Mouse (Mus musculus) activated CD4-positive, CD25-positive, alpha-beta regulatory T cell, adult 4 months (primary cell): ENCODE data around the gene Mical2. TPM values are rescaled to one million over a fixed set of nuclear protein-coding genes. Genes with fewer than 3 reads are reported as not detected.

Source experiments
- ATAC-seq: one replicate; pipeline ENCODE4 v1.8.0; 2017
- polyA plus RNA-seq, 2 experiments: library from polyadenylated mRNA; unstranded; fragments of 100-300 nt; shearing (Covaris generic); gene quantifications; one replicate each; pipeline ENCODE4 v1.2.1; 2017

Mical2 gene
- polyA plus RNA-seq, 2 experiments from 2014 or later: 1.2 to 3.0 TPM

GRCm38 (mm10) chr7:112416058-112416526, 190.4 kb downstream of the Mical2 start:
- ATAC-seq: peak; percentile 52

- ATAC-seq: no peak
Observed at GRCm38 (mm10) chr7:112416730-112417513, 191.3 kb downstream of the Mical2 start.

- ATAC-seq: no peak
Observed at GRCm38 (mm10) chr7:112417598-112417997, 191.9 kb downstream of the Mical2 start.

GRCm38 (mm10) chr7:112423438-112423837, 197.8 kb downstream of the Mical2 start:
- no peak for ATAC-seq

DNA sequence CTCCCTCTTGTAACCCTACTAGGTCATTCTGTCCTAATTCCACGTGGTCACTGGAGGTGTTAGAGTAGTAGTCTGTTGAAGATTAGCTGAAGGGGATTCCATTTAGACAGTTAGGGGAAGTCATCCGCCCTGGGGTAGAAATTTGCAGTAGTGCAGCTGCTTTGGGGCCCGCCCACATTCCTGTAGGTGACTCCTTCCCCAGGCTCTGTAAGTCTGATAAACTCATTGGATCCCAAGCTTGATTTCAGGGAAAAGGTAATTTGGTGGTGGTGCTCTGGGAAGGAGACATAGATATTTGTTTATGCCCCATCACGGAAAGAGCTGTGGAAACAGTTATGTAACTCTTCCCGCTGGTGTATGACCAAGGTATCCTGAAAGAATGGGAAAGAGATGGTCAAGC, 201.2 kb downstream of the Mical2 start:
- ATAC-seq: no peak

GRCm38 (mm10) chr7:112427357-112428157, 201.9 kb downstream of the Mical2 start, which contains the start of gene Parva:
Gene Parva (plus strand): TSS chr7:112427505.
- ATAC-seq: no peak

- ATAC-seq: no peak
Observed at GRCm38 (mm10) chr7:112428158-112428535, 202.5 kb downstream of the Mical2 start.

DNA sequence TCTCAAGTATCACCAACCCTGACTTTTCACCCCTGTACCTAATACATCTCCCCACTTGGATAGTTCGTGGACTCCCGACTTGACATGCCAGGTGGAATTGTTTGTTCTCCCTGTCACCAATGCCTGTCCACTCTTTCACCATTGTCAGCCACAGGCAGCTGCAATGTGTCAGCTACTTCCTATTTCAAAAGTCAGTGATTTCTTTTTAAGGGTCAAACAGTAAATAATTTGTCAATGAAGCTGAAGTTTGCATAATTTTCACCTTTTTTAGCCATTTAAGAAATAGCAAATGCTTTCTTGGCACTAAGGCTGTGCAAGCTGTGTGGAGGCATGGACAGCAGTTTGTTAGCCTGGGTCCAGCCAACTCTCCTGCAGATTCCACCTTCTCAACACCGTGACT, 214.2 kb downstream of the Mical2 start:
- no peak for ATAC-seq

- no peak for ATAC-seq
Observed at GRCm38 (mm10) chr7:112444152-112444984, 218.7 kb downstream of the Mical2 start.

GRCm38 (mm10) chr7:112444985-112445367, 219.3 kb downstream of the Mical2 start:
- no peak for ATAC-seq

DNA sequence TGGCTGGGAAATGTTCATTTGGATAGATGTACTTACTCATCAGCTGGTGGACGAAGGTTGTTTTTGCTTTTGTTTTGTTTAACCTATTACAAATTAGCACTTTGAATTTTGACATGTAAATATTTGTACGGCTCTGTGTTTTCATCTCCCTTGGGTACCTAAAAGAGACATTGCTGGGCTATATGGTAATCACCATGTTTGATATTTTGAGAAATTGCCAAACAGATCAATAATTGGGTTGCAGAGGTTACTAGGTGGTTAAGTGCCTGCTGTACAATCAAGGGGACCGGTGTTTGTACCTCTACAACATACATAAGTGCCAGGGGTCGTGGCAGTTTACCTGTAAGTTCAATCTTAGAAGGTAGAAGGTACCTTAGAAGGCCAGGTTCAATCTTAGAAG, 220.8 kb downstream of the Mical2 start:
- no peak for ATAC-seq

- no peak for ATAC-seq
Observed at GRCm38 (mm10) chr7:112449954-112450700, 224.5 kb downstream of the Mical2 start.

- ATAC-seq: no peak
Observed at GRCm38 (mm10) chr7:112452471-112452870, 226.8 kb downstream of the Mical2 start.

DNA sequence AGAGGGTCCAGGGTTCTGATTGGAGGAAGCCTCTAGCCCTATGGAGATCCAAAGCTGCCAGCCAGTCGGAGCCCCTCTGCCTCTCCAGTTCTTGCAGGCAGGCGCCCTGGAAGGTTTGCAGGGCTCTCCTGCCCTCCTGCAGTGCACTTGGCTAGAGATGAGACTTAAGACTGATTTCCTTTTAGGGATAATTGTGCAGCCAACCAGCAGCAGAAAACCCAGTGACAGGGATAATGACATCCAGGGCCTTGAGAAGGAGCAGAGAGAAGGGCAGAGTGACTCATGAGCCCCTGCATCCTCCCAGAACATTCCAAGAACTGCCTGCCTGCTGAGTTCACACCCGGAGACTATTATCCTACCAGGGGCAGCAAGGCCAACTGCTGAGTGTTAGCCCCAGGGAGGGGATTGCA, 228.2 kb downstream of the Mical2 start:
- ATAC-seq: no peak

DNA sequence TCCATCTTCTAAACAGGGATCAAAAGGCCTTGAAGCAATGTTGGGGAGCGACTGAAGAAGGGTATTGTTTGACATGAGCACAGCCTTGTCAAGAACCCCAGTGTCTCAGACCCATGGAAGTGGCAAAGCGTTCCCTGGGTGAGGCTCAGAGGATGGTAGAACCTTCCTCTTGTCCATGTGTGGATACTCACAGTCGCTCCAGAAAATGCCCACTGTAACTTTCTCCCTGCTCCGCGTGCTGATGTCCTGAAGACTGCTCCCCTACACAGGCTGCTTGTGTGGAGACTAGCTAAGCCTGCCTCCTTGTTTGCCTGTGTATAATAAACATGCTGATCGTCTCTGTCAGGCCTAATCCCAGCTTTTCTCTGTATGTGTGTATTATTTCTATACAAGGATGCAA, 228.7 kb downstream of the Mical2 start:
- ATAC-seq: no peak

DNA sequence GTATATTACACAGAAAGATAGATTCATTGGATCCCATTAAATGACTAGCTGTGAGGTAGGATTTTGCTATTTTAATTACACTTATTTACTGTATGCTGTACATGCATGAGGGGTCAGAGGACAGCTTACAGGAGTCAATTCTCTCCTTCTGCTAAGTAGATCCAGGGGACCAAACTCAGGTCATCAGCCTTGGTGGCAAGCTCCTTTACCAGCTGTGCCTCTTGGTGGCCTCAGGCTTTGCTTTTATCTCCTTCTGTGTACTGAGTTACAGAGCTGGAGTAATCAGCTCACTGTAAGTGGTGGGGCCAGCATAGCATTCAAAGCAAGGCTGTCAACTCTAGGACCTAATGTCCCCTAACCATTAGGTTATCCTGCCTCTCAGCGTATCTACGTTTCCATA, 229.3 kb downstream of the Mical2 start:
- no peak for ATAC-seq

DNA sequence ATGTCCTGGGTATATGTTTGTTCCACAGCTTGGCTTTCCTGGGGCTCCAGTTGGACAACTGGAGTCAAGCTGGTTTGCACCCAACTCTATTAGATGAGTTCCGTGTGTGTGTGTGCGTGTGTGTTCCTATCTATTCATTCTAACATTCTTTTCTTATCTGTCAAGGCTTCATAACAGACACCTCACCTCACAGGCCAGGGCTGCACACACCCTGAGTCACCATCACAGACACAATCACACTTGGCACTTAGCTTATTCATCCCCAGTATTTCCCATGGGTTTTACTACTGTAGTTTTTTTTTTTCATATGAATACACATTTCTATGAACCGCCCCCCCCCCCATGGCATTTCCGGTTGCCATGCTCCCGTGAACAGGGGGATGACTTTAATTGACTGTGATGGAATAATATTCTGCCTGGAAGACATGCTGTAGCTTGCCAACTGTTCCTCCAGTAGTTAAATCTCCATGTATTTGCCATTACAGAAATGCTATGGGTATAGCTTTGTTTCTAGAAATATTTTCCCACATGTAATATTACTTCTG, 230.0 kb downstream of the Mical2 start:
- ATAC-seq: no peak

DNA sequence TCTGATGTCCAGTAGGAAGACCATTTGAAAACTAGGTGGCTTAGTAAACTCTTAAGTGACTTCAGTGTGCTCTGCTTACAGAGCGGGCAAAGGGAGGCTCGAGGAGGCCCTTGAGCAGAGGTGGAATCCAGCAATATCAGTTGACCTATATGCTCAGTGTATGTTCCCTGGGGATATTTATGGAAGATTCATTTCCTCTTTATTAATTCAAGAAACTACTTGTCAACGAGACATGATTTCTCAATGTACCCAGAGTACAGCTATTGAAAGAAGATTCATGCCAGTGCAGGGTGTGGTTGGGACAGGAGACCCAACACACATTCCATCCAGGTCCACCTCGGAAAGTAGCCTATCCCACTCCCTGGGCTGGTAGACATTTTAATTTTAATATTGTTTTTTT, 231.7 kb downstream of the Mical2 start:
- ATAC-seq: no peak

- ATAC-seq: no peak
Observed at GRCm38 (mm10) chr7:112457920-112458319, 232.3 kb downstream of the Mical2 start.

GRCm38 (mm10) chr7:112458440-112458839, 232.8 kb downstream of the Mical2 start:
- no peak for ATAC-seq
